18 mouse cellular contexts compared by ENCODE assay signal in the genomic region with DNA sequence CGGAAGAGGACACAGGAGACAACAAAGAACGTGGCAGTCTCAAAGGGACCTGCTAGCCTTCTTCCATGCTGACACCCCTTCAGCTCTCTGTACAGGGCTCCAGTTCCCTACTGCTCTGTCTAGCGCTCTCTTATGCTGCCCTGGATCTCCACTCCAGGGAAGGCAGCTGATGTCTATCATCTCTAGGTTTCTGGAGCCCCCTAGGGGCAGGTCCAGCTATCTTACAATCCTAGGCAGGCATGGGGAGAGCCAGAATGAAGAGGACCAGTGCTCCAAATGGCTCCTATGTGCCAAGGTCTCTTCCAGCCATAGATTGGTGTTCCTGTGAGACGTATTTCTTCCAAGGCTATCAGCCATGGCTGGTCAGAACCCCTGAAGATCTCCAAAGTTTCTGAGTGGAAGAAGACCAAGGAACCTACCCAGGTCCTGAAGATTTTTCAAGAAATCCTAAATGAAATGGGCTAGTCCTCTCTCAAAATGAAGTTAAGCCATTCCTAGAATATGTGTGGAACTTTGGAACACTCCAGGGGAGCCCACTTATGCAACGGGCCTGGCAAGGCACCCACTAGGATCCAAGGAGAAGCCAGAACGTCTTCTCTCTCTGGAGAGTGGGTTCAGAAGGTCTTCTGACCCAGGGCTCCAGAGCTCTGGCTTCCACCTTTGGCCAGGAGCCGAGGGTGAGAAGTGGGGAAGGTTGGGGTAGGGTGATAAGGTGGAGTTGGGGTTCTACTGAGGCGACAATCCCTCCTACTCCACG. TPM values are rescaled to one million over a fixed set of nuclear protein-coding genes. Genes with fewer than 3 reads are reported as not detected.
DNase-seq lines count a peak whose midpoint lies in the region; ATAC-seq and TF ChIP-seq lines count a peak whose summit lies in the region.
"Had no signal": no experiment of that assay in that cellular context is flagged by ENCODE, and none has a peak within 500 bp of the region (broad histone marks: within the 10 kb centered on the region; RNA-seq: fewer than 3 reads in every experiment).

No protein-coding gene starts in this region.

- H3K27ac ChIP-seq in kidney, embryonic 15.5 days, result no peak overlapping the region
- no peak overlapping the region for H3K27ac ChIP-seq in lung, postnatal 0 days (ENCODE audit: low read length)
- H3K27ac ChIP-seq: embryonic facial prominence, embryonic 15.5 days; forebrain, embryonic 13.5 days; limb, embryonic 15.5 days; midbrain, embryonic 12.5 days; stomach, embryonic 15.5 days had no signal

- TF ChIP-seq POLR2A in lung, adult 2 months (IDR thresholded peaks at IDR 0.05; ENCODE audit: borderline replicate concordance, extremely low read depth, low read depth, low read length), result no peak
- no peak for TF ChIP-seq POLR2A in myocyte (IDR thresholded peaks at IDR 0.05; ENCODE audit: insufficient read length, low read depth)

- H3K79me2 ChIP-seq in myocyte (ENCODE audit: control insufficient read depth, insufficient read depth), result no peaks in the 10 kb centered on the region

- H3K9me3 ChIP-seq in kidney, embryonic 15.5 days (replicated peaks), result no peaks in the 10 kb centered on the region
- no peaks in the 10 kb centered on the region for H3K9me3 ChIP-seq in lung, postnatal 0 days (ENCODE audit: low read length)
- H3K9me3 ChIP-seq: embryonic facial prominence, embryonic 15.5 days; forebrain, embryonic 13.5 days; limb, embryonic 15.5 days; midbrain, embryonic 12.5 days; stomach, embryonic 15.5 days had no signal

- H3ac ChIP-seq in myocyte (ENCODE audit: control insufficient read depth, insufficient read length), result no peak overlapping the region

- H3K9ac ChIP-seq in kidney, embryonic 15.5 days, result no peak overlapping the region
- H3K9ac ChIP-seq in lung, postnatal 0 days (replicated peaks; ENCODE audit: low read depth), result no peak overlapping the region
- H3K9ac ChIP-seq: embryonic facial prominence, embryonic 15.5 days; forebrain, embryonic 13.5 days; limb, embryonic 15.5 days; midbrain, embryonic 12.5 days; stomach, embryonic 15.5 days had no signal

- H3K4me2 ChIP-seq in kidney, embryonic 15.5 days, result no peak overlapping the region
- no peak overlapping the region for H3K4me2 ChIP-seq in lung, postnatal 0 days (replicated peaks; ENCODE audit: low read depth, low read length)
- H3K4me2 ChIP-seq in myocyte (ENCODE audit: low read depth), result no peak overlapping the region
- H3K4me2 ChIP-seq: embryonic facial prominence, embryonic 15.5 days; forebrain, embryonic 13.5 days; limb, embryonic 15.5 days; midbrain, embryonic 12.5 days; stomach, embryonic 15.5 days had no signal

- WGBS in kidney, embryonic 15.5 days, result 86% methylated on average over 9 of the region's 9 CpGs
- 80% methylated on average over 9 of the region's 9 CpGs for WGBS in lung, postnatal 0 days
- 75% methylated on average over 9 of the region's 9 CpGs for WGBS in lung, adult 2 months

- H3K36me3 ChIP-seq in kidney, embryonic 15.5 days, result peaks cover 75% of the 10 kb centered on the region
- no peaks in the 10 kb centered on the region for H3K36me3 ChIP-seq in lung, postnatal 0 days (ENCODE audit: insufficient read depth, low read length)
- H3K36me3 ChIP-seq in myocyte (ENCODE audit: control insufficient read depth, insufficient read depth), result peaks cover 37% of the 10 kb centered on the region

- no peak overlapping the region for H3K4me3 ChIP-seq in kidney, embryonic 15.5 days (replicated peaks)
- H3K4me3 ChIP-seq in lung, postnatal 0 days (ENCODE audit: low read depth, low read length), result no peak overlapping the region
- H3K4me3 ChIP-seq in lung, adult 2 months (replicated peaks; ENCODE audit: extremely low read depth, low read depth, low read length), result no peak overlapping the region
- H3K4me3 ChIP-seq in myocyte, result no peak overlapping the region
- H3K4me3 ChIP-seq: embryonic facial prominence, embryonic 15.5 days; forebrain, embryonic 13.5 days; limb, embryonic 15.5 days; midbrain, embryonic 12.5 days; stomach, embryonic 15.5 days had no signal

- H3K4me1 ChIP-seq in kidney, embryonic 15.5 days, result no peaks in the 10 kb centered on the region
- no peaks in the 10 kb centered on the region for H3K4me1 ChIP-seq in lung, postnatal 0 days (ENCODE audit: insufficient read depth, low read depth, low read length)
- no peaks in the 10 kb centered on the region for H3K4me1 ChIP-seq in lung, adult 2 months (ENCODE audit: control insufficient read depth, insufficient read depth, low read length)
- H3K4me1 ChIP-seq: limb, embryonic 15.5 days; midbrain, embryonic 12.5 days; stomach, embryonic 15.5 days had no signal

- TF ChIP-seq EP300 in lung, postnatal 0 days (IDR thresholded peaks at IDR 0.05), result no peak

- no peak for ATAC-seq in kidney, embryonic 15.5 days (replicated peaks; ENCODE audit: low FRiP score)
- no peak for ATAC-seq in lung, postnatal 0 days
- ATAC-seq: forebrain, embryonic 13.5 days; hindbrain, embryonic 16.5 days had no signal

- TF ChIP-seq CTCF in lung, postnatal 0 days (IDR thresholded peaks at IDR 0.05), result peak; percentile 42
- TF ChIP-seq CTCF in lung, adult 2 months (IDR thresholded peaks at IDR 0.05; ENCODE audit: insufficient read depth, low read length), result no peak

- H3K27me3 ChIP-seq in kidney, embryonic 15.5 days, result no peaks in the 10 kb centered on the region
- H3K27me3 ChIP-seq in lung, postnatal 0 days (replicated peaks; ENCODE audit: insufficient read depth, low read length), result no peaks in the 10 kb centered on the region
- H3K27me3 ChIP-seq in myocyte (ENCODE audit: control insufficient read depth, insufficient read depth, insufficient read length), result no peaks in the 10 kb centered on the region
- H3K27me3 ChIP-seq: embryonic facial prominence, embryonic 15.5 days; forebrain, embryonic 13.5 days; limb, embryonic 15.5 days; midbrain, embryonic 12.5 days; stomach, embryonic 15.5 days had no signal

- peak; percentile 55 for DNase-seq in adrenal gland, postnatal 14 days
- DNase-seq in adrenal gland, adult 18-20 months (ENCODE audit: low spot score in 2 of 2), result no peak
- DNase-seq in kidney, adult 18-20 months, result peak; percentile 21
- DNase-seq in lung, postnatal 0 days (ENCODE audit: low spot score), result no peak
- DNase-seq in lung, adult 2 months, result no peak
- no peak for DNase-seq in spleen, adult 12 weeks (ENCODE audit: low spot score)
- DNase-seq: cerebellum, postnatal 36 days; gastrocnemius, postnatal 25 days; lung, postnatal 4 days; right cerebral cortex, postnatal 4 days had no signal

TF ChIP-seq in myocyte, 11 proteins besides CTCF, POLR2A, EP300 and RAD21:
- TF ChIP-seq MYOG (IDR thresholded peaks at IDR 0.05; ENCODE audit: control insufficient read depth in 1 of 3, insufficient read depth in 1 of 3, insufficient read length in 2 of 3, low read depth in 2 of 3) (no peak), MYOD1 (IDR thresholded peaks at IDR 0.05; ENCODE audit: control insufficient read depth in 1 of 3, insufficient read length in 2 of 3, low read depth in 2 of 3) (no peak), POLR2AphosphoS2 (IDR thresholded peaks at IDR 0.05; ENCODE audit: insufficient read length, low read depth) (peak; percentile 39), MAX (IDR thresholded peaks at IDR 0.05; ENCODE audit: low read depth) (no peak), SRF (IDR thresholded peaks at IDR 0.05; ENCODE audit: control insufficient read depth, insufficient read length, low read depth) (no peak), REST (IDR thresholded peaks at IDR 0.05; ENCODE audit: insufficient read depth, insufficient read length) (no peak)

RNA-seq across cellular contexts. Expression of a gene that starts 22.0 kb away (rescaled TPM):
- 10.3 and 11.9 TPM in 2 replicates for total RNA-seq in adrenal gland, postnatal 14 days (2021)
- total RNA-seq in adrenal gland, adult 18-20 months (2021), result 1 to 10 TPM; 6.2 to 8.4 TPM
- polyA plus RNA-seq in kidney, embryonic 15.5 days (2015; fragmentation: Nextera tagmentation; extraction: Ambion mirVana), result 2.4 and 2.5 TPM in 2 replicates
- polyA plus RNA-seq in lung, postnatal 0 days (2015; fragmentation: Nextera tagmentation; extraction: Ambion mirVana), result 3.5 and 4.0 TPM in 2 replicates
- polyA plus RNA-seq in lung, adult 2 months (2012; rRNA removed), result 3.6 and 6.0 TPM in 2 replicates
- 4.1 TPM for polyA plus RNA-seq in myocyte (2012; fragmentation: generic; extraction: Trizol)

Comparison
In these comparisons a context has a peak if more than half of its experiments do, and no peak if none do; other contexts are left out.
1. DNase-seq: peak in adrenal gland, postnatal 14 days (single experiment) and kidney, adult 18-20 months (single experiment); none in adrenal gland, adult 18-20 months (0 of 2), lung, postnatal 0 days (single experiment), lung, adult 2 months (single experiment) and spleen, adult 12 weeks (single experiment).